Mouse (Mus musculus): ENCODE measurements at regions not wholly inside any gene's neighbourhood (a gene's known extent, or its start where the extent isn't known, plus 50 kb on each side); places are given as distances from the start of the nearest gene placed in this dataset.

DNA sequence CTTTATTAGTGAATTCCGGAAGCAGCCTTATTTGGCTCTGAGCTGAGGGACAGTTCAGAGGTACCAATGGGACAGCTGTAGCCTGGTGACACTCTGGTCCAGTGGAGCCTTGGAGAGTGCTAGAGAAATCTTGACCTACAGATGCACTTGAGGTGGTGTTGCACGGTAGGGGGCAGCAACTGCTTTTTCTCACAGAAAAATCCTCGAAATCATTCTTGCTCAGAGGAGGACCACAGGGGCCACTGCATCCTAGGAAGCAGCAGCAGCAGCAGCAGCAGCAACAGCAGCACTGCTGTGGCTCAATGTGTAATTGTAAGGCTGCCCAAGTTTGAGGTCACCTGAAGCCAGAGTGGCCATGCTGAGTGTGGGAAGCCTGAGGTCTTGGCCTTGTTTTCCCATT, 299.7 kb upstream of the Ppp2r3a start:
- no peak for DNase-seq (ENCODE audit: low spot score)

DNA sequence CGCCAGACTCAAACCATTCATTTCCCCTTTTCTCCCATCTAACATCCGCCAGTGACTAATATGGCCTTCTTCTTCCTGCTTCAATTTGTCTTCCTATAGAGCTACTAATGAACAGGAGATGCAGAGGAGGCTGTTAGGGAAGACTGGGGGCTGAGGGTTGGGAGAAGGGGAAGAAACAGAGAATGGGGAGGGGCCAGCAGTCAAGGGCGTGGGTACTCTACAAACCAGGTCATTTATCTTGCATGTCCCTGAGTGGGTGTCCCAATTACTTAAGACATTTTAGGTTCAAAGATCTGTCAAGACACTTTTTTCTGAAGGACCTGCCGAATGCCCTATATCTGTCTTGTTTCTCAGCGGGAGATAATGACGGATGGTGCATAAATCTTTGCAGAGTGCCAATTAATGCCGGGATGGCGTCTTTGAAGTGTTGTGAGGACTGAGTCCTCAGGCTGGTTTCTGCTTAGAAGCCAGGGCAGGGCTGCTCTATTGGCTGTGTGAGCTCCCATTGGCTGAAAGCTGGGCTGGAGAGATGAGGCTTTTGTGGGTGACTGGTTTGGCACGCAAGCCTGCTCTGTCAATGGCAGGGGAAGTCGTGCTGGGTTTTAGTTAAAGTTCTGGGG, 294.7 kb upstream of the Ppp2r3a start:
- no peak for DNase-seq (ENCODE audit: low spot score)

DNA sequence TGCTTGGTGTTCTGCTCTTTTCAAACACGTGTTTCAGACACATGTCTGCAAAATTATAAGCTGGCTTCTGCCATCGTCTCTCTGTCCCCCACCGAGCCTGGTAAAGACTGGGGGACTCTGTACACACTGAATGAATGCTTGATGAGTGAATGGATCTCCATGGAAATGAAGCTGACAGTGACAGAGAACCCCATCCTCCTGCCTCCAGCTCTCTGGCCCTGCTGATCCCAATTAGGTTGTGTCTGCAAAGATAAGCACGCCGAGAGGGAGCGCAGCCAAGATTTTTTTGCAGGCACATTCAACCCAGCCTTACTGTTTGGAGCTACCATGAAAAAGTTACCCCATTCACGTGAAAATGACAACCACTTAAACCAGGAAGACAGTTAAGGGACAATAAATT, 266.5 kb upstream of the Ppp2r3a start:
- DNase-seq (ENCODE audit: low spot score): no peak

DNA sequence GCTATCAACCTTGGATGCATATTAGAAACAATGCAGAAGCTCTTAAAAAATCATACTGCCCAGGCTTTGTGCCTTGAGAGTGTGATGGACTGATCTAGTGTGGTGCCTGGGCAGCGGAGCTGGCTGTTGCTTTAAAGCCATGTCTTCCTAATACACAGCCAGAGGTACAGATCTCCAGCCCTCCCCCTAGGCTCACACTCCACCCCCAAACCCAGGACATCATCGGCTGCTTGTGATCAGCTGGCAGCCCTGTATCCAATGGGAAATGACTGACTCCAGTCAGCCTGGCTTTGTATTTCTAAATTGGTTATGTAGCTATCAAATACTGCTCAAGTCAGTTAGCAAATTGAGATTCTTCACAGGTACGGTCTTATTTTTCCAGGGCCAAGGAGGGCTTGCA, 259.2 kb upstream of the Ppp2r3a start:
- no peak for DNase-seq (ENCODE audit: low spot score)

DNA sequence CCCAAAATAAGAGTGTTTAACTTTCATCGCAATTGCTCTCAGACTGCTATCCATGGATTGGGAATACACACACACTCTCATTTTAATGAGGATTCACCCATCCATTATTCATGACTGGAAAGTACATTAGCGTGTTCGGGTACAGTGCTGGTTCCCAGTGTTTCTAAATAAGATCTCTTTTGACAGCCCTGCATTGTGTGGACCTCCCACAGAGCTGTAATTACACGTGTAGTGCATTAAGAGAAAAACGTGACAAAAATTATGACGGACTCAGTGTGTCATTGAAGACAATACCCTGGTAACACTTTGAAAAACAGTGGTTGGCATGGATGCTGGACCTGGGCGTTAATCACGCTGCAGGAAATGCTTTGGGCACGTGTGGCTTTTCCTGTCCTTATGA, 257.6 kb upstream of the Ppp2r3a start:
- no peak for DNase-seq (ENCODE audit: low spot score)

DNA sequence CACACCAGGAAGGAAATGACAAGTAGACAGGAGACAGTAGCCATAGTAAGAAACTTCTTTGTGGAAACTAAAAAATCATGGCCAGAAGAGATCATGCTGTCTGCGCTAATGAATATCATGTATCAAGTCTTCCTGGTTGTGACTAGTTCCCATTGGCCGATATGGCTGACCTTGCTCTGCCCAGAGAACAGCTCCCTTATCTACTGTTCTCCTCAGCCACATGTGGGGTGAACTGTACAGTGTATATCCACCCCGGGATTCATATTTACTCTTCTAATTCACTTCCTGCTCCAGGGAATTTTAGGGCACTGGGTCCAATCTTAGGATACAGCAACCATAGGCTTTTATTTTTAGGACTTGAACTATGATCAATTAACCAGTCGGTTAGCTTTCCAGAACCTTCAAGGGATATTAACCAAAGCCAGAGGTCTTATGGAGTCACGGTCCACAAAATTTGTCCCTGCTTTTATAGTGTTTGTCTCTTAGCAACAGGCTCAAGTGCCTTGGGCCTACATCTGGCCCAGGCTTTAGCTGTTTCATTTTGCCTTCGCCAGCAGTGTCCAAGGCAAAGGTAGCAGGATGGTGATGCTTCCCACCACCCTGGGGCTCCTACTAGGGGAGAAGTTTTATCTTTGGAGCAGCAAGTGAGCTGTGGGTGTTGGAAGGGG, 255.6 kb upstream of the Ppp2r3a start:
- no peak for DNase-seq (ENCODE audit: low spot score)

DNA sequence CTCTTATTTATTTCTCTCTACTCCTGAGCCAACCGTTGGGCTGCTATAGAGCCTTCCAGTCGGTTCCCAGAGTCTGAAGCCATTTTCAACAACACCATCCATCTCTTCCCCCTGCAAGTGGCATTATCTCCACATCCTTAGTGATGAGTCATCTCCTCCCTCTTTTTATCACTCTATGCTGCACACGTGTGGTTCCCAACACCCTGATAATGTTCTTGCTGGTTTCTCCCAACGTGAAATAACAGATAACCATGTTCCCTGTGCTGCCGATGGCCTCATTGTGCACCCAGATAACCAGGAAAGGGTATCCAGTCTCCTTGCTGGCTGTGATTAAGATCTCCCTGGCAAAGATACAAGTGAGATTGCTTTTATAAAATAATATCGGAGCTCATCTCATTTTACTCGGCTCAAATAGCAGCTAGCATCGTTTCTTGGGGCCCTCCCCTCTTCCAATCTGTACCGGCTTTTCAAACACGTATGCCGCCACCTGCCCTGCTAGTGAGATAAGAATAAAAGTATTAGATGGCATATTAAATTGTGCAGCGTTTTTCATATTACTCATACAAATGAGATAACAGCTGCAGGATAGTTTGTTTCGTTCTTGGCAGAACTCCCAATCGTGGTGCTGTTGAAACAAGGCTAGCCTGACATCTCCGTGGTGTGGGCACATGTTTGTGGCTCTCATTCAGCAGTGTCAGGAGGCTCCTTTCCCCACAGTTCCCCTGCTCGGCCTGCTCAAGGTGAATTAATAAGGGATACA, 250.3 kb upstream of the Ppp2r3a start:
- DNase-seq (ENCODE audit: low spot score): no peak

DNA sequence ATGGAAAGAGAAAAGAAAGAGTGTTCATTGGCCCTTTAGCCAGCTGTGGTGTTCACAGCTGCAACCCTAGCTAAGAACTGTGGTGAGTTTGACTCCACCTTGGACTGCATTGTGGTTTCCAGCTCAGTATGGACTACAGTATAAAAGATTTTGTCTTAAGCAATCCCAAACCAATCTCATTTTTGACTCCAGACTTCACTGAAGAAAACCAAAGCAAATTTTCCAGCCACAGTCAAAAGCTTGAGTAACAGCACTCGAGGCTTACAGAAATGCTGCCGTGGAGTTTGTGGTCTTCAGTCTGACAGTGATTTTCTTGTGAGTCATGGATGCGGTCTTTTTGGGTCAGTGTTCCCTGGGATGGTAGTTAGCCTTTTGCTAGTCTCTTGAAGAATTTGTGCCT, 249.4 kb upstream of the Ppp2r3a start:
- no peak for DNase-seq (ENCODE audit: low spot score)

DNA sequence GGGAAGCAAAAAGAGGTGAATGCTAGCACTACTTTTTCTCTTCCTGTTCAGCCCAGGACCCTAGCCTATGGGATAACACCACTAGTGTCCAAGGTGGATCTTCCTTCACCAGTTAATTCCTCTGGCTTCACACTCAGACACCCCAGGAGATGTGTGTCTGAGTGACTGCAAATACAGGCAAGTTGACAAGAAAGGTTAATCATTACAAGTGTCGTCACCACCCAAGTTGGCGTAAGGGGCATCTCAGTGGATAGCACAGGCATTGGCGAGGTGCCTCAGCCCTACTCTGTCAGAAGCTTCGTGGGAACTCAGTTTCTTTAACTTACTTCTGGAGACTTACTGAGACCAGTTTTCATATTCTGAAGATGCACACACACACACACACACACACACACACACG, 247.1 kb upstream of the Ppp2r3a start:
- no peak for DNase-seq (ENCODE audit: low spot score)

DNA sequence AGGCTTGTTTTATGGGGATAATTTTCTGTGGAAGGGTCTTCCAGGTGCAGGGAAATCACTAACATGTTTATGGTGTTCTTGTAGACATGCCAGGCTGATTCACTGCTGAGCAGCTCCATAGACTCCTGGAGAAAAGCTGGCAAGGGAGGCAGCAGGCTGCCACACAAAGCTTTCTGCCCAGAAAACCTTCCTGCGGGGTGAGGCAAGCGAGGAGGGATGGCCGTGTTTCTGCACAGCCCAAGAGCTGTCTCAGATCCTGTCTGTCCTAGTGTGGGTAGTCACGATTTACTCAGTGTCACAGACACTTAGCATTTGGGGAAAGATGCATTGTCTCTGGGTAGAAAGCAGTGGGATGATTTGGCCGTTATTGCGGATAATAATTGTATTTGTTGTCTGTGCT, 244.2 kb upstream of the Ppp2r3a start:
- DNase-seq (ENCODE audit: low spot score): no peak

DNA sequence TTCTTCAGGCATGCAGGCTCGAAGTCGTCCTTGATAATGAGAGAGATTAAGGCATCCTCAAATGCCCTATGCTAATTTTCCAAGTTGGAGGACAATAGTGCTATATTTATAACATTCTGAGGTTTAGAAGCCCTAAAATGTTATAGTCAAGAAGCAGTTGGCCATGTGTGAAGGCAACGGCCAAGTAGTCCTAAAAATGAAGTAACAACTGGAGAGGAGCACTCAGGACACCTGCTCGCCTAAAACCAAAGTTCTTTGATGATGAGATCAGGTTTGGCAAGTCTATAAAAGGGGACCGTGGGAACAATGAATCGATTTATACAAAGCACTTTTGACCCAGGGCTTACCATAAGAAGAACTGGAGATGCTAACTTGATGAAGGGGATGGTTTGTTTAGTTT, 237.4 kb upstream of the Ppp2r3a start:
- DNase-seq (ENCODE audit: low spot score): no peak

DNA sequence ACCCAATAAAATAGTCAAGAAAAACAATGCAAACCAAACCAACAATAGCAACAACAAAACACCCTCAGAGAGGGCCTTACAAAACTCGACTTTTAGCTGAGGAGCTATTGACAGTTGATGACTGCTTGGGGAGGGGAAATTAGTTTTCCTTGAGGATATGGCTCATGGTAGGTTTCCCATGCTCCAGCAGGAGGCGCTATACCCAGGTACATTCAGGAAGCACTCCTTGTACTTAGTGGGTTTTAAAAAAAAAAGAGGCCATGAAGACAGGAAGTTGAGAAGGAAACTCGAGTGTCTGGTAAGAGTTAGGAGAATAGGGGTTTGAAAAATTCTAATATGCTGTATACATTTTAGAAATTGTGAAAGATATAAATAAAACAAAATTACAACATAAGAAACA, 224.6 kb upstream of the Ppp2r3a start:
- no peak for DNase-seq (ENCODE audit: low spot score)

DNA sequence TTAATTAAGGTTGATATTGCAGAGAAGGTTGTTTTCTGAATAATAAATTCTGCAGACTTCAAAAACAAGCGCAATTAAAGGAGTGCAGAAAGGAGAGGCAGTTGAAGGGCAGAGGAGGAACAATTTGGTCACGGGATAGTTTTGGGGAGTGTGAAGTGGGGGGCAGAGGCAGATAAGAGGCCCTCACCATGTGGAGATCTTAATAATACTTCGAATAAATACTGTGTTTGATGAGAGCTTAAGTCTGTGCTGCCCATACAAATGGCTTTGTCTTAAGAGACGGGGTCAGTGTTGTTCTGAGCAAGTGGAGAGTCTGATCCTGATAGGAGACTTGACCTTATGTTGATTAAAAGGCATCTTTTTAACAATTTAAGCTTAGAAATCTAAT, 221.5 kb upstream of the Ppp2r3a start:
- no peak for DNase-seq (ENCODE audit: low spot score)

DNA sequence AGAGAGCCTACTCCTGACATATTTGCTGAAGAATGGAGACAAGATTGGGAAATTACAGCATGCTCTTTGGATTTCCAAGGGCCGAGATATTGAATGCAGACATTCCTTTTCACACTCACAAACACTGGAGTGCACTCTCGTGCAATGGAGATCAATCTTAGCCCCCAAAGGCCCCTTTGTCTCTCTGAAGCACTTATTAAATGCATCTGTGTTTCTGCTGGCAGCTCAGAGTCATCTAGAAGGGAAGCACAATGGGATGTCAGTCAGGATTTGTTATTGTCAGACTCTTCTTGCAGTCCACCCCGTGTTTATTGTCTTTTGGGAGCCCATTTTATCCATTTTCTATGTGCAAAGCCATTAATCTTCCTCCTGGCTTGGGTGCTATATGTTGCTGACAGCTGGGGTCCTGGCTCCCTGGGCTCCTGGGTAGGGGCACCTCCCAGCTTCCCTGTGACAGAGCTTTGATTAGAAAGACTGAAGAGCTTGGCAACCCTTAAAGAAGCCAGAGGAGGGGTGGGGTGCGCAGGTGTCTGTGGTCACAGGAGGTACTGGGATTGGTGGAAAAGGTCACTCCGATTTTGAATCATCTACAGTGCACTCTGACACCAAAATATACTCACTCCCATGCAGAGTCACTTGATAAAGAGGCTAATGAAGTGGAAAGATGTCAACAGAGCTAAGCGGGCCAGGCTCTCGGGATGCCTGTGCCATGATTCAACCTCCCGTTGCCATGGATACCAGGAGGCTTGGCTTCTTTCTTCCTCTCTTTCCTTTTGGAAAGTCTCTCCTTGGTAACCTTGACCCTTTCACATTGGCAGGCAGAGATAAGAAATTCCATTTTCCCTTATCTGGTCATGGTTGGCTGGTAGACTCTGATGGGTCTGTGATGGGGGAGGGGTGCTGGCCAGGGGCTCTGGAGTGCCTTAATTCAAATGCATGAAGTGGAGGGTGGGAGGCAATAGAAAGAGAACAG, 220.8 kb upstream of the Ppp2r3a start:
- no peak for DNase-seq (ENCODE audit: low spot score)

DNA sequence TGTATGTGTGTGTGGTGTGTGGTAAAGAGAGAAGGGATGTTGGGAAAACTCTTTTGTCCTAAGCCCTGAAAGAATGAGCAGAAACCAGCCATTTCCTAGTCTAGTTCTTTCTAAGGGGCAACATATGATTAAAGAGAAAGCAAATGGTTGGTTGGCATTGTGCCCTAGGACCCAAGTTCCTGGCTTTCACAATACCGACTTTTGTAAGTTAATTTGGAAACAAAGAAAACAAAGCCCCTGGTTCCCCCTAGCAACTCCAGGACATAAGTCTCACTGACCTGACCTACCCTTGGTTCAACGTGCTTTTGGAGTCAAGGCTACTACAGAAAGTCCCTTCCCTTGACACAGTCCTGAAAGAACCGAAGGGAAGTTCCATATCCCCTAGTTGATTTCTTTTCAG, 220.1 kb upstream of the Ppp2r3a start:
- no peak for DNase-seq (ENCODE audit: low spot score)

DNA sequence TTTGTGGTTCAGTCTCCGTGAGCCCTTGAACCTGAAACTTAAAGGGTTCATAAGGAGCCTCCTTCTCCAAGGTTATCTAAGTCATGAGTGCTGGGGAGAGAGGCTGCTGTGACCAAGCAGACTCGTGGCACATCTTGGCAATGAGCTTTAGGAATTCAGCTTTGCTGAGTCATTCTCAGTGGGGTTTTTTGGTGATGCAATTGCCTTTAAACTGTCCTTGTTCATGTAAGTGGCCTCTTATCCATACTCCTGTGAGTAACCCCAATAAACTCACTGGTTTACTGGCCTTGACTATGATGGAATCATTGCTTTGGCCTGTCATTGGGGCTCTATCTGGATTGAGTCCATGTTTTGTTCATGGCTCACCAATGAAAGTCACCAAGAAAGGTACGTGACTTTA, 218.2 kb upstream of the Ppp2r3a start:
- DNase-seq (ENCODE audit: low spot score): no peak

DNA sequence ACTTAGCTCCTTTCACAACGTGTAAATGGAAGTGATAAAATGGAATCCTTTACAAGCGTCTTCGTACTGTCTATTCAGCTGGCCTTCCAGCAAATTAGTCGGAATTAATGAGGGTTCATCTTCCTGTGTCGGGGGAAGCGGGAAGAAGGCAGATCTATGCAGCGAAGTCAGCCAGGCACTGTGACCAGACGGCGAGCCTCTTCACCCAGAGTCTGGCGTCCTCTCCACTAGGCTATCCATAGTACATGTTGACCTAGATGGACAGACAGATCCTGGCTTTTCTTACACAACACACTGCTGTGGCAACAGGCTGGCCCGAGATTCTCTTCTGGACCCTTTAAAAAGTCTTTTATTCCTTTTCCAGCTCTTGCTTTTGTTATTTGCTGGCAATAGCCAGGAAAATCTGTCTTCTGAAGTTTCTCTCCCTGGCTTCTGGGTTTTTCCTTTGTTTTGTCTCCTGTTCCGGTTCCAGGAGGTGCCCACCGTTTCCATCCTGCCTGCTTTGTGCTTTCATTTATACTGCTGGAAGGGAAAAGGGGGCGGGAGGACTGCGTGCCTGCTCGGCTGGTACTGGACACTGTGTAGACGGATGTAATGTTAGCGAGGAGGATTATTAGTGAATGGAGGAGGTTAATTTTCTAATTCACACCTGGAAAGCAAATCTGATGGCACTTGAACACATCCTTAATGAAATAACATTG, 213.3 kb upstream of the Ppp2r3a start:
- no peak for DNase-seq (ENCODE audit: low spot score)

DNA sequence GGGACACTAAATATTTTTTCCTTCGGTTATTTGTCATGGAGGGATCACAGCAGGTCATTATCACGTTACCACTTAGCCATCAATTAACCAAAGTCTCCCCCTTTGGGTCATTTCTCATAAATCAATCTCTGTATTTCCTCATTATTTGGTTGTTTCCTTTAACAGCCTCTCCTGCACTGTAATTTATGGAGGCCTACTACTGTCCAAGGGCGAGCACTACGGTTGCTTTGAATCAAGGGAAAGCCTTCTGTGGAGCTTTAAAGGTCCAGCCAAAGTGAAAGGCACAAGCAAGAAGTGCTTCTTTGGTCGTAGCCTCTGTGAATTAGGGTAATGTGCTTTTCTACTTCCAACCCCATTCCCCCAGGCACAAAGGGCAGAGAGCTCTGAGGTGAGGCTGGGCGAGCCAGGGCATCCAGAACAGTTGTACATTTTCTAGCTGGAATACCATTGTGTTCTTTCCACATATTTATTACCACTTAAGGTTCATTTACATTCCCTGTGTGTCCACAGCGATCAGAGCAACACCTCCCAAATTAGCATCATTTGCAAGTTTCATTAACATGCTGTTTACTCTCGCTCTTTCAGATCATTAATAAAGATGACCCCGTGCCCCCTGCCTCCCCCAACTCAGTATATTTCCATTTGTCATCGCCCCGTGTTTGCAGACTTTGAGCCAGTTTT, 207.5 kb upstream of the Ppp2r3a start:
- DNase-seq (ENCODE audit: low spot score): no peak

DNA sequence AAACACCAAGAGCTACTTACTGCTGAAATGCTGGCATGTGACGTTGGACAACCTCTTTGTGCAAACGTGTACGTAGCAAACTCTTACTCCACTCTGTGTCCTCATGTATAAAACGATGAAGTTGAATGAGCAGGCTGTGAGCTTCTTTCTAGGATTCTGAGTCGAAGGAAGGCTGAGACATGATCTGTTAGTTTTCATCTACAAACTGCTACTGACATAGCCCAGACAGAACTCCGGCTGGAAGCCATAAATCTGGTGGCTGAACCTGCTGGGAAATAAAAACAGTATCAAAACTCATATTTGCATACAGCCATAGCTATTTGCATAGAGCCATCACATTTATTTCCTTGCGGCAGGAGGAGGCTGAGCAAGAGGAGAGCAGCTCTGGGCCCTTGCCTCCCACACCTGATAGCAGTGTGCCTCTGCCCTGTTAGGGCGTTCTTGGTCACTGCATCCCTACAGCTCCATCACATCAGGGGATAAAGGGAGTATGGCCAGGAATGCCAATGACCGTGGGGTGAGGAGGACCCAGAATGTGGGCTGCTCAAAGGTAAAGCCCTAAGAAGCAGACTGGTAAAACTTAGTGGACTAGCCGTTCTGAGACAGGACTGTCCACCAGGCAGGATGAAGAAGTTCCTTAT, 206.8 kb upstream of the Ppp2r3a start:
- no peak for DNase-seq (ENCODE audit: low spot score)

DNA sequence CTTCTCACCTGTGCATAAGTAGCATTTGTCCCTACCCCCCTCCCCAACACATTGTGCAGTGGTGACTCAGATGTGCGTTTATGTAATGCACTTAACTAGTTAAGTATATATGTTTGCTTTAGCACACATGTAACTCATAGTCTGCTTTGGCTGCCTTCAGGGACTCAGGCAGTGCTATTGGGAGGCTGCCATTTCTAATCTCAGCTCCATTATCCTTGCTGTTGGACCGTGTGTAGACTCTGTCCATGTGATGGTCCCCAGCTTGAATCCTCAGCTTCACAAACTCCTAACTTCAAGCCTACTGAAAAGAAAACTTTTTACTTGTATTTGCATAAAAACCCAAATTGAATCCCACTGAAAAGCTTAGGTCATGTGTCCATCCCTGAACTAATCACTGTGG, 194.7 kb upstream of the Ppp2r3a start:
- no peak for DNase-seq (ENCODE audit: low spot score)

DNA sequence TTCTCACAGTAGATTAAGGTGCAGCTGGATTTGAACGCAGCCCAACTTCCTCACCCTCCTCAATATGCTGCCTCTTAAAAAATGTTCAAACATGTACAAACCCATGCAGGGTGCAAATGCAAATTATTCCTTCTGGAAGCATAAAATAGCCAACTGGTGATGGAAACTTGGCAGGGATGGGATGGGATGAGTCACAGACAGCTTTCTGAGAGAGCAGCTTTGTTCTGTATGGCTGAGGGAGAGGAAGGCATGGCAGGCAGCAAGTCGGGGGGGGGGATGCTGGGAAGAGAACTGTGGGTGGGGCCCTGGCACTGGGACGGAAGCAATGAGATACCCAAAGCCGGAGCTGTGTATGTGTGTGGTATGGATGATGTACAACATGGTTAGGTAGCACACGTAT, 194.2 kb upstream of the Ppp2r3a start:
- DNase-seq (ENCODE audit: low spot score): no peak
